Mouse (Mus musculus) gastrocnemius, postnatal 4 days (tissue): Measurements from ENCODE around the gene Khdc1c. TPM values are rescaled to one million over a fixed set of nuclear protein-coding genes. Genes with fewer than 3 reads are reported as not detected.
A peak's percentile ranks its signal among the peaks of the same experiment; 100 is the strongest.
"Not testable (repeated sequence)": the region's sequence is repeated elsewhere in the genome, so short reads cannot be mapped to it uniquely, and the experiment has no call there.

Experiments used
- DNase-seq, 2 experiments: peaks; one replicate each; pipeline ENCODE4 v3.0.0; 2021 to 2022; ENCODE audit warnings: low spot score in 2 of 2, mixed read lengths in 2 of 2
- long read RNA-seq, 2 experiments: library from polyadenylated mRNA; stranded (forward); transcript quantifications; one replicate each; pipeline ENCODE4 v2.0.0; 2021
- total RNA-seq, 2 experiments: library from RNA; stranded (reverse); gene quantifications; 2 replicates each; pipeline ENCODE4 v1.2.3; 2021

Gene Khdc1c
- not detected for total RNA-seq
- long read RNA-seq, experiment 1, result 0 reads
- long read RNA-seq, experiment 2, result 0 reads

DNA sequence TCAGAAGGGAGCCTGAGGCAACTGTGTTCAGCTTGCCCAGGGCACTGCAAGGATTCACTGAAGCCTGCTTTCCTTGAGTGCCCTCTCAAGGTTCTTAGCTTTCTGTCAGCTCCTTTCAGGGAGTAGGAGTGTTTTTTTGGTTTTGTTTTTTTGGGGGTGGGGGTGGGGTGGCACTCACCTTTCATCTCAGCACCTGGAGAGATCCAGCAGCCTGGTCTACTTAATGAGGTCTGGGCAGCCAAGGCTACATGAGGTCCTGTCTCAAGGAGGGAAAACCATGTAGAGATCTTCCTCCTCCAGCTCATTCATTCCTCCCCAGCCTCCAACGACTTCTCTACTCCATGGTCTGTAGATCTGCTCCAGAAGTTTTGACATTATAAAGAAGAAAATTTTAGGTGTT lies at the start of gene Khdc1c:
TSS of gene Khdc1c (plus strand) at position 301 of the 400 bp plus-strand sequence.
- not testable (repeated sequence) for DNase-seq

GRCm38 (mm10) chr1:21320271-21320670 lies 47.9 kb upstream of the Khdc1c start:
- DNase-seq, result not testable (repeated sequence)

DNA sequence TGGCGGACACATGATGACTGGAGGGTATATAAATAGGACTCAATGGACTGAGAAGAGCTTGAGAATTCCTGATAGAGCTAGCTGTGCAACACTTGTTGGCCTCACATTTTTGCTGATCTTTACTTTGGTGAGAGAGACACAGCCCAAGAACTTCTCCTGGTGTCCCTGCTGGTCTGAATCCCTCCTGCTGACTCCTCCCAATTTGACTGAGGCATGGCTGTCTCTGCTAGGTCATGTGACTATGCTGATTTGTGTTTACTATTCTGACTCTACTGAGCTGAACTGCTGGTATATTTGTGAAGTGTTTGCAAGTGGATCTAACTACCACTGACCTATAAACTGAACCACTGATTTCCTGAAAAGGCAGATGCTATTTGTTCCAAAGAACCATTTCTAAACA lies 46.5 kb upstream of the Khdc1c start:
- DNase-seq, result no peak

- DNase-seq, result no peak
Measured at GRCm38 (mm10) chr1:21323996-21324574, 44.0 kb upstream of the Khdc1c start.

DNA sequence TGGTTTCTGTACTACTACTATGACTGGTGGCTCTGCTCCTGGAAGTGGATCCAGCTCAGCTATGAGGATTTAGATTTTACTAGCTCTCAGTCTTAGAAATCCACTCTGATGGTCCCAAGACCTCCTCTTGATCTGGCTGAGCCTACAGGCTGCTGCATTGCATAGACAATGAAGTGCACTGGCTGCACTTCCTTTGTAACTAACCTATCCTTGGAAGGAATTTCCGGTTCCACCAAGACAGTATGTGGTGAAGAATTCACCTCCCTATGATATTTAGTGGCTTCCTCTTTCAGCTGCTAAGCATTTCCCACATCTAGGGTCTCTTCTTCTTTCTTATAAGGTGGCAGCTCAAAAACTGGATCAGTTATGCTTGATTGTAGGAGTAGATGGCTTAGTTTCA lies 43.5 kb upstream of the Khdc1c start:
- no peak for DNase-seq

DNA sequence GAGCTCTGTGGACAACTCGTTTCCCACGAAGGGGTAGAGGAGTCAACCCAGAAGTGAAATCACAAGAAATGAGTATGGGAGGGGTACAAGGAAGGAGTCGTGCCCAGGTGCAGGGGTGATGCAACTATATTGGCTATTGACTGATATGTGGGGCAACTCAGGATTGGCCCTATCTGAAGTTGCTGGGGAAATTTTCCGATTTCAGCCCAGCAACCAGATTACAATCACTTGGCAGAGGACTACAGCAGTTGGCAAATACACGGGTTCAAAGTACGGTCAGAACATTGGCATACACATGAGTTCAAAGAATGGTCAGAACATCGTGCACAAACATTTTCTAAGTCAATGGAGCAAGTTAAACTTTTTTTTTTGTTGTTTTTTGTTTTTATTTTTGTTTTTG lies 41.4 kb upstream of the Khdc1c start:
- no peak for DNase-seq

- DNase-seq, result not testable (repeated sequence)
Measured at GRCm38 (mm10) chr1:21331161-21331560, 37.0 kb upstream of the Khdc1c start.

DNA sequence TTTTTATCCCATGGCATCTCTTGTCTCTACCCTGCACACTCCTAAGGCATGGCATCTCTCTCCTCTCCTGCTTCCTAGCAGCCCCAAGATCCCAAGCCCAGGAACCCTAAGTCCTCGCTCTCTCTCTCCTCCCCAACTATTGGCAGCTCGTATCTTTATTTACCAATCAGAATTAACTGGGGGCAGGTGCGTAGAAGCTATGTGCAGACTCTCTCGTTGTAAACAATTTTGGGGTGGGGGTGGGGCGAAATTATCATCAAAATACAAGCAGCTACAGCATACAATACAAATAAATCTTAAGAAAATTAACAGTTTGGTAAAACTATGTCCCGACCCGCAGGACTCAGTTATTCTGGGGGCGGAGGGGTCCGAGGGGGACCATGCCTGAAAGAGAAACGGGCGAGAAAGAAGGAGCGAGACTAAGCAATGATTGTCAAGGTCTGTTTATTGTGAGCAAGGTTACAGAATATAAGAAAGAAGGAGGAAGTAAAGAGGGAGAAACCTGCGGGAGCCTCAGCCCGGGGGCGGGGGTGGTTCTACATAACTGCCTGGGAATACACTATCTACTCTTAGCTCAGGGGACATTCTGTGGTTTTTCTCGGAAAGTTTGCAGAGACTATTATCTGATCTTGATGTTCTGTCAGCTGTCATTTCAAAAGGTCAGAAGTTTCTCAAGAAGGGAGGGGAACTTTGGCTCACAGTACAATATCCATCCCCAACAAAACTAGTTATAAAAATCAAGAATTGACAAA lies 34.7 kb upstream of the Khdc1c start:
- DNase-seq, result no peak

GRCm38 (mm10) chr1:21335836-21336235 lies 32.3 kb upstream of the Khdc1c start:
- no peak for DNase-seq

DNA sequence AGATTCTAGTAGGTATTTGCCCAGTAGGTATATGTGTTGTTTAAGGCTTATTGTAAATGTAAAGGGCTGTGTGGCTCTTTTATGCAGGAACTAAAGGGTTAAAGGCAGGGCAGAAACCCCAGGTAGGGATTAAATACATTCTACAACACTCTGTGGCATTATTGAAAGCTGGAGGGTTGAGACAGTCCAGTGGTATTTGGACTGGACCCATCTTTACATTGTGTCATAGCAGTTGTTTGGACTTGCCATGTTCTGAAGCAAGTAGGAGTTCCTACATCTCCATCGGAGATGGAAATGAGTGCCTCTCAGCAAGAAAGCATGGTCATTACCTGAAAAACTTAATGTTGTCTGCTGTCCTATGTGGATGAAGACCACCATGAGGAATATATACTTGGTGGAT lies 27.4 kb upstream of the Khdc1c start:
- DNase-seq, result no peak

- peak in 1 of 2 experiments; percentile 22 for DNase-seq
Measured at GRCm38 (mm10) chr1:21344253-21344652, 23.9 kb upstream of the Khdc1c start.

DNA sequence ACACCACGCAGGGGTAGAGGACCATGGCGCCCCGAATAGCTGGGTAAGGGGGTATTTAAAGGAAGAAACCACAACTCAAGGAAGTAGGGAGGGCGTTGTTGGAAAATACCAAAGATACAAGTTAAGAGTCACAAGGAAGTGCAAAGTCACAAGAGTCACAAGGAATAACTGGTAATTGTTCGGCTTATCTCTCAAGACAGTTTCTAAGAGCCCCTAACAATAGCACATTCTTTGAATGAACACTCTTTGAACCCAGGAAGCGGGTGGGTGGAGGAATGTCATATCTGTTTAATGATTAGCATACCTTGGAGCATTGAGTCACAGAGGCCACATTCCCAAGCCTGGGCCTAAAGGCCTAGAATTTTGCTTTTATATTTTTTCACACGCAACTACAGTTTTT lies 23.4 kb upstream of the Khdc1c start:
- DNase-seq, result not testable (repeated sequence)

GRCm38 (mm10) chr1:21349341-21349740 lies 18.8 kb upstream of the Khdc1c start, which contains the start of gene Khdc1a:
TSS of gene Khdc1a (plus strand) at chr1:21349641.
- DNase-seq, result no peak

- no peak for DNase-seq
Measured at GRCm38 (mm10) chr1:21383256-21383655, 15.1 kb downstream of the Khdc1c start, which contains the start of gene Khdc1b. TSS of gene Khdc1b (plus strand) at chr1:21383556.

DNA sequence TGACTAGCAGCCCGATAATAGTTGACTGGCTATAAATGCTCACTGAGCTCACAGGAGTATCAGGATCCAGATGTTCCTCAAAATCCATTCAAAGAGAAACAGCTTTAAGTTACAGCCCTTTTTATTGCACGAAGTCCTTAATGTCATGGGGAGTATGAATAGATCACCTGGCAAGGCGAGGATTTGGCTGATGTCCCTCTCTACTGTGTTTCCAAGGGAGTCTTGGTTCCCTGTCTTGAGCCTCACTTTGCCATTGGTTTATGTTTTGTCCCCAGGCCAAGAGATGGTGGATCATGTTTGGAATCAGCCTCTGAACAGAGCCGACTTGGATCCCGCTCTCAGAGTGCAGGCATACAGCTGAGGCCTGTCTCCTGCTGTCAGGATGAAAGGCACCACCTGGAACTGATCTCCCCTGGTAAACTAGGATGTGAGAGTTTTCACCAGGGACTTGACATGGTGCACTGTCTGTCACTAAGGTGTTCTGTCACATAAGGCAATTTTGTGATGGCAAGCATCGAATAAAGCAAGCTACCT lies 23.1 kb downstream of the Khdc1c start:
- DNase-seq, result no peak

DNA sequence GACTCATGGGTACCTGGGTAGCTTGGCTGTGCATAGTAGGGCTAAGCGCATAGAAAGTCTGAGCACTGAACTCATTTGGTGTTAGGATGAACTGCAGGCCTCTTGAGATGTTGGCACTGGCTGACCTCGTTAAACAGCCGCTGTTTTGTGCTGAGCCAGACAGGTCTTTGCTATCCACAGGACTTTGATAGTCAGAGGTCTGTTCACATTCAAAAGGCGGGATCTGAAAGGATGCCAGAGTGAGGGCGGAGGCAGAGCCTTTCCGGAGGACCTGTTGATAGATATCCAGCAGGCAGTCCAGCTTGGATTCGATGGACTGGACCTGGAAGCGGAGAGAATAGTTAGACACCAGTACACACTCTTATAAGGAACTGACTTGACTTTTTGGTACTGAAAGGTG lies 34.7 kb downstream of the Khdc1c start:
- no peak for DNase-seq

GRCm38 (mm10) chr1:21407266-21407665 lies 39.1 kb downstream of the Khdc1c start:
- no peak for DNase-seq

DNA sequence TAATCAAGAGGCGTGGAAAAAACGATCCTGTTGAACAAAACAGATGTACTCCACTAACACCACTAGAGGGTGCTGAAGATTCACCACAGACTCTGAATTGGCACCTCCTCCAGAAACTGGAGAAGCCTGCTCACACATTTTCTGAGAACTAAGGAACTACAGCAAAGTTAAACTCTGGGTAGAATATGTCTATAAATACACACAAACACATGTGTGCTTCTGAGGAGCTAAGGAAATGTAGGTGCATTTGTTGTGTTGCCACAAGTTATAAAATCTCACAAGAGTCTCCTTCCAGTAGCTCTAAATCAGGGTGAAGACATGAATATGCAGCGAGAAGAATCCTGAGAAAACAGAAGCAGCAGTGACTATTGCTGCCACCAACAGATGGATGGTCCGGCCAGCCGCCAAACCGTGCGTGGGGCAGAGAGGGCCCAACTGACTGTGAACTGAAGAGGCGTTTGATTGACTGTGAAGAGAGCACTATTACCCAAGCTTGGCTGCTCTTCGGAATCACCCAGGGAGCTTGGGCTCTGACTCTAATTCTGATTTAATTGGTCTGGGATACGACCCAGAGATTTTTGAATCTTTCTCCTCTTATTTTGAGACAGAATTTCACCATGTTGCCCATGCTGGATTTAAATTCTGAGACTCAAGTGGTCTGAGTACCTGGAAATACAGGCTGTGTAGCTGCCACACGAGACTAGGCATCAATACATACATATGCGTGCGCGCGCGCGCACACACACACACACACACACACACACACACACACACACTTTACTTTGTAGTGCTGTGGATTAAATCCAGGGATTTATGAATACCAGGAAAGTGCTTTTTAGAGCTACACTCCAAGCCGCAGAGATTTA lies 43.4 kb downstream of the Khdc1c start:
- peak in 1 of 2 experiments; percentile 35 for DNase-seq

GRCm38 (mm10) chr1:21412197-21412555 lies 44.0 kb downstream of the Khdc1c start:
- DNase-seq, result no peak

DNA sequence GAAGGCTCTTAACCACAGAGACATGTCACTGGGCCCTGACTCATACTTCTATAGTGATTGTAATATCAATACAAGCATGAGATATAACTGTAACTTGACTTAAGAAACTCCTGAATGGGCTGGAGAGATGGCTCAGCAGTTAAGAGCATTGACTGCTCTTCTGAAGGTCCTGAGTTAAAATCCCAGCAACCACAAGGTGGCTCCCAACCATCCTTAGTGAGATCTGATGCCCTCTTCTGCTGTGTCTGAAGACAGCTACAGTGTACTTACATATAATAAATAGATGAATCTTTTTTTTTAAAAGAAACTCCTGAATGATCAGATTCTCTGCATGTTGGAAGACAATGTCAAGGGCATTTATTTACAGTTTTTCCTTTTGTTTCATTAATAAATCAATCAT lies 51.2 kb downstream of the Khdc1c start:
- DNase-seq, result no peak
